Mouse (Mus musculus): ENCODE measurements around the gene Sltm. TPM values are rescaled to one million over a fixed set of nuclear protein-coding genes. Genes with fewer than 3 reads are reported as not detected.

The Sltm gene
- polyA plus RNA-seq, 1 experiment from 2014 or later, result 20.6 TPM

- H3K4me1 ChIP-seq (replicated peaks), result no peaks in the 10 kb centered on the region
- H3K27me3 ChIP-seq, result no peaks in the 10 kb centered on the region
- H3K9me3 ChIP-seq (replicated peaks), result no peaks in the 10 kb centered on the region
- ATAC-seq (ENCODE audit: low read depth) (no peak), DNase-seq (no peak)
- 89% methylated on average over 2 of the region's 2 CpGs for WGBS (ENCODE audit: insufficient replicate concordance)
- H3K27ac ChIP-seq, result no peak overlapping the region
- no peak overlapping the region for H3K4me2 ChIP-seq
- H3K9ac ChIP-seq, result no peak overlapping the region
- peaks cover 61% of the 10 kb centered on the region for H3K36me3 ChIP-seq
- no peak overlapping the region for H3K4me3 ChIP-seq (replicated peaks)
These were observed 55.7 kb downstream of the Sltm start for GRCm38 (mm10) chr9:70598271-70598670.

GRCm38 (mm10) chr9:70602186-70602845 lies 59.8 kb downstream of the Sltm start:
- no peak overlapping the region for H3K27ac ChIP-seq
- H3K9me3 ChIP-seq (replicated peaks), result no peaks in the 10 kb centered on the region
- ATAC-seq (ENCODE audit: low read depth), result no peak
- no peak overlapping the region for H3K4me2 ChIP-seq
- no peak overlapping the region for H3K9ac ChIP-seq
- DNase-seq, result no peak
- H3K4me1 ChIP-seq (replicated peaks), result no peaks in the 10 kb centered on the region
- H3K4me3 ChIP-seq (replicated peaks), result no peak overlapping the region
- no peaks in the 10 kb centered on the region for H3K27me3 ChIP-seq
- peaks cover 62% of the 10 kb centered on the region for H3K36me3 ChIP-seq
- WGBS (ENCODE audit: insufficient replicate concordance), result 89% methylated on average over 1 of the region's 1 CpGs

GRCm38 (mm10) chr9:70611026-70611673 lies 68.6 kb downstream of the Sltm start:
- peaks cover 92% of the 10 kb centered on the region for H3K36me3 ChIP-seq
- no peak for DNase-seq
- H3K27me3 ChIP-seq, result no peaks in the 10 kb centered on the region
- H3K4me2 ChIP-seq, result no peak overlapping the region
- WGBS (ENCODE audit: insufficient replicate concordance), result 80% methylated on average over 3 of the region's 3 CpGs
- H3K9me3 ChIP-seq (replicated peaks), result no peaks in the 10 kb centered on the region
- ATAC-seq (ENCODE audit: low read depth), result no peak
- H3K9ac ChIP-seq, result no peak overlapping the region
- no peak overlapping the region for H3K4me3 ChIP-seq (replicated peaks)
- no peak overlapping the region for H3K27ac ChIP-seq
- no peaks in the 10 kb centered on the region for H3K4me1 ChIP-seq (replicated peaks)

GRCm38 (mm10) chr9:70629711-70630110 lies 87.2 kb downstream of the Sltm start:
- no peaks in the 10 kb centered on the region for H3K9me3 ChIP-seq (replicated peaks)
- no peak for DNase-seq

GRCm38 (mm10) chr9:70631665-70632064 lies 89.1 kb downstream of the Sltm start:
- Histone ChIP-seq H3K36me3 (peaks cover 37% of the 10 kb centered on the region), H3K9ac (no peak overlapping the region), H3K27me3 (no peaks in the 10 kb centered on the region), H3K4me3 (replicated peaks) (no peak overlapping the region), H3K4me1 (replicated peaks) (0 out of 2 replicates have a peak, but pooled peaks cover 6% of the 10 kb centered on the region), H3K27ac (no peak overlapping the region; the same call in 1 of the 2 replicates), H3K4me2 (no peak overlapping the region), H3K9me3 (replicated peaks) (no peaks in the 10 kb centered on the region)
- ATAC-seq (ENCODE audit: low read depth), result no peak
- WGBS (ENCODE audit: insufficient replicate concordance), result 43% methylated on average over 5 of the region's 5 CpGs
- DNase-seq, result no peak

More at GRCm38 (mm10) chr9:70629711-70630110, 87.2 kb downstream of the Sltm start:
- H3K27me3 ChIP-seq, result no peaks in the 10 kb centered on the region
- no peak overlapping the region for H3K27ac ChIP-seq
- no peak for ATAC-seq (ENCODE audit: low read depth)
- H3K4me1 ChIP-seq (replicated peaks), result 0 out of 2 replicates have a peak, but pooled peaks cover 6% of the 10 kb centered on the region
- peaks cover 47% of the 10 kb centered on the region for H3K36me3 ChIP-seq
- no peak overlapping the region for H3K4me2 ChIP-seq
- WGBS (ENCODE audit: insufficient replicate concordance), result 79% methylated on average over 2 of the region's 2 CpGs
- H3K9ac ChIP-seq, result no peak overlapping the region
- H3K4me3 ChIP-seq (replicated peaks), result no peak overlapping the region

- 84% methylated on average over 2 of the region's 2 CpGs for WGBS (ENCODE audit: insufficient replicate concordance)
- Histone ChIP-seq H3K9me3 (replicated peaks) (no peaks in the 10 kb centered on the region), H3K36me3 (peaks cover 32% of the 10 kb centered on the region)
These were observed 94.2 kb downstream of the Sltm start for GRCm38 (mm10) chr9:70636748-70637147.

More at GRCm38 (mm10) chr9:70636748-70637147, 94.2 kb downstream of the Sltm start:
- Histone ChIP-seq H3K27ac (no peak overlapping the region), H3K4me1 (replicated peaks) (peaks cover 1% of the 10 kb centered on the region; the same call in 1 of the 2 replicates), H3K4me3 (replicated peaks) (no peak overlapping the region), H3K9ac (no peak overlapping the region), H3K27me3 (no peaks in the 10 kb centered on the region), H3K4me2 (no peak overlapping the region)
- no peak for ATAC-seq (ENCODE audit: low read depth)
- no peak for DNase-seq

Other genes starting within 250 kb of the Sltm start
- 226 and 236 TPM in 2 replicates for gene Ccnb2, start 121.2 kb upstream of the Sltm start, polyA plus RNA-seq (2015; fragmentation: Nextera tagmentation; extraction: Ambion mirVana)
- 7.2 and 9.3 TPM in 2 replicates for gene Rnf111, start 39.0 kb upstream of the Sltm start, polyA plus RNA-seq (2015; fragmentation: Nextera tagmentation; extraction: Ambion mirVana)
- gene Gm10642, start 113.5 kb downstream of the Sltm start, polyA plus RNA-seq (2015; fragmentation: Nextera tagmentation; extraction: Ambion mirVana), result 0.71 and 1.0 TPM in 2 replicates
- gene Mindy2, start 114.4 kb downstream of the Sltm start, polyA plus RNA-seq (2015; fragmentation: Nextera tagmentation; extraction: Ambion mirVana), result 12.7 and 15.4 TPM in 2 replicates
- gene Adam10, start 136.2 kb downstream of the Sltm start, polyA plus RNA-seq (2015; fragmentation: Nextera tagmentation; extraction: Ambion mirVana), result 73.6 and 91.4 TPM in 2 replicates